Mouse (Mus musculus) liver, adult 2 months (tissue): ENCODE measurements around the gene Dmac2. TPM values are rescaled to one million over a fixed set of nuclear protein-coding genes. Genes with fewer than 3 reads are reported as not detected.
"Not testable (repeated sequence)": the region's sequence is repeated elsewhere in the genome, so short reads cannot be mapped to it uniquely, and the experiment has no call there.

Experiments used
- DNase-seq: peaks from one replicate; pipeline ENCODE4 v3.0.0-alpha.2; 2011; ENCODE audit warnings: low read depth, low spot score; ENCODE audit errors: extremely low read depth
- H3K27ac ChIP-seq: fragments of 200-500 bp; replicated peaks from 2 replicates; pipeline ENCODE4 v1.5.1; 2012; ENCODE audit warnings: low read depth, mild to moderate bottlenecking, control low read depth, inconsistent platforms, low read length; ENCODE audit not compliant: insufficient read depth
- H3K27me3 ChIP-seq: fragments of 200-500 bp; 2 replicates; pipeline ENCODE4 v1.6.1; 2012; ENCODE audit warnings: mild to moderate bottlenecking, moderate library complexity, low read length, inconsistent platforms; ENCODE audit not compliant: control insufficient read depth, insufficient read depth
- H3K36me3 ChIP-seq: fragments of 200-500 bp; 2 replicates; pipeline ENCODE4 v1.6.1; 2012; ENCODE audit warnings: low read length, inconsistent platforms; ENCODE audit not compliant: control insufficient read depth, insufficient read depth
- H3K4me1 ChIP-seq: fragments of 200-500 bp; 2 replicates; pipeline ENCODE4 v1.6.1; 2011; ENCODE audit warnings: low read length; ENCODE audit not compliant: control insufficient read depth, insufficient read depth
- H3K4me3 ChIP-seq: fragments of 200-500 bp; 2 replicates; pipeline ENCODE4 v1.5.1; 2011; ENCODE audit warnings: low read depth, mild to moderate bottlenecking, control low read depth, low read length, moderate library complexity; ENCODE audit not compliant: insufficient read depth
- H3K79me2 ChIP-seq: fragments of 200-500 bp; 2 replicates; pipeline ENCODE4 v1.6.1; 2012; ENCODE audit warnings: inconsistent platforms, mild to moderate bottlenecking, low read length, moderate library complexity; ENCODE audit not compliant: control insufficient read depth, insufficient read depth
- H3K9ac ChIP-seq: fragments of 200-500 bp; 2 replicates; pipeline ENCODE4 v1.6.1; 2012; ENCODE audit warnings: low read depth, mild to moderate bottlenecking, control low read depth, inconsistent platforms, low read length
- CTCF ChIP-seq: fragments of 200-500 bp; IDR thresholded peaks from 2 replicates; pipeline ENCODE4 v1.5.1; 2011; ENCODE audit warnings: low read depth, low read length, control low read depth
- POLR2A ChIP-seq: fragments of 200-500 bp; IDR thresholded peaks from 2 replicates; pipeline ENCODE4 v1.6.1; 2011; ENCODE audit warnings: low read length, control low read depth; ENCODE audit not compliant: insufficient read depth; ENCODE audit errors: extremely low read depth
- WGBS: fragments of 180-500 bp; shearing (Covaris S2); methylation state at CpG from one replicate; pipeline ENCODE4 v1.1.7; 2018; 5-methylcytosine and 5-hydroxymethylcytosine counted together
- polyA plus RNA-seq: library from polyadenylated mRNA; depleted of rRNA; stranded (reverse); fragments of >200 nt; gene quantifications from 2 replicates; pipeline ENCODE4 v1.2.3, GENCODE M21; 2012; rRNA removed
- total RNA-seq: library from RNA; depleted of rRNA; stranded (reverse); fragments of >200 nt; gene quantifications from 2 replicates; pipeline ENCODE4 v1.2.3, GENCODE M21; 2014; rRNA removed

Dmac2 gene
- total RNA-seq (36.0 and 40.7 TPM in 2 replicates), polyA plus RNA-seq (62.3 and 64.0 TPM in 2 replicates)

DNA sequence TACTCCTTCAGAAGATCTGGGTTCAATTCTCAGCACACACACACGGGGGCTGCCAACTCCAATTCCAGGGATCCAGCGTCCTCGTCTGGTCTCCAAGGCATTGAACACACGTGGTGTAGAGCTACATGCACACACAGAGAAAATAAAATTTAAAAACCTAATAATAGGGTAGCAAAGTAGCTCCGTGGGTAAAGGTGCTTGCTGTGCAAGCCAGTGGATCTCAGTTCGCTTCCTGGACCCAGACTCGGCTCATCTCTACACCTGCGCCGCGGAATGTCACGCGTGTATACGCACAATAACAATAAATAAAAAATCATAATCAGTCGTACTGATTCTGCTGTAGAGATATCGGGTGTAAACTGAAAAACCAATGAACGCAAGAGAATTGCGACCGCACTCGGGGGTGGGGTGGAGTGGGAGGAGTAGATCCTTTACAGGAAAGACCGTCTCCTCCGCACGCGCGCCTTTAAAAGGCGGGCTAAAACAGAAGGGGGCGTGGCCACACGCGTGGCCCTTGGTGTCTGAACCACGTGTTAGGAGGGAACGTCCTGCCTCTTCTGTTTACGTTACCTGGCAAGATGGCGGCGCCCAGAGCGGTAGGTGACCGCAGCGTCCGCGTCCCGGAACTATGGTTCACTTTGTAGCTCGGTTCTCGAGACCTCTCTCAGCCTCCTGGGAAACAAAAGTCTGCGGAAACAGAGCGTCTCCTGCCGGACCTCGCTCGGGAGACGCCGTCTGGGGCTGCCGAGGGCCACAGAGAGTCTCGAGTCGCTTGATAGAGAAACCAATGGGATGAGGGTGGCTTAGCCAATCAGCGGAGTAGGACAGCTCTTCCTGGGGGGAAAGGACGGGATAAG, at the start of gene Dmac2:
TSS of gene Dmac2 (plus strand) at position 550 of the 857 bp plus-strand sequence.
- WGBS, result 3% methylated on average over 53 of the region's 53 CpGs
- peak; percentile 87 for DNase-seq
- TF ChIP-seq CTCF (no peak), POLR2A (0 out of 2 replicates have a peak, but pooled peaks have one; percentile 26)
- H3K27me3 ChIP-seq, result no peaks in the 10 kb centered on the region
- peak within 1 kb of the TSS; percentile 73 for H3K9ac ChIP-seq
- H3K79me2 ChIP-seq, result no peaks in the 10 kb centered on the region
- peak within 1 kb of the TSS; percentile 88 for H3K27ac ChIP-seq
- peaks cover 4% of the 10 kb centered on the region for H3K36me3 ChIP-seq
- peak within 1 kb of the TSS; percentile 87 for H3K4me3 ChIP-seq
- peaks cover 5% of the 10 kb centered on the region; the same call in 1 of the 2 replicates for H3K4me1 ChIP-seq

DNA sequence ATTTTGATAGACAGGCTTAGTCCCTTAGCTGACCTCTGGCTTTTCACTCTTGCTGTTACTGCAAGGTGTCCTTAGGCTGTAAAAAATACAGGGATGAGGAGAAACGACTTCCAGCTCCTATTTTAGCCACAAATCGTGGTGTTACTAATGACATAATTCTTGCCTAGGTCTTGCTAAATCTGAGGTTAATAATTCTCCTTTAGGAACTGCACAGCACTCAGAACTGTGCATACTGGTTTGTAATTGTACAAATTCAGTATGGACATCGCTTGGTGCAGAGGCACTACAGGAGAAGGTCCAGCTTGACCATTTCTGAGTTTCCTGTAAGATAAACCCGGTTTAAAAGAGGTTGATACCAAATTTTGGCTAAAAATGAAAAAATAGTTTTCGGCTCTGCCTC, 45.4 kb upstream of the Dmac2 start:
- H3K27ac ChIP-seq, H3K4me1 ChIP-seq, H3K4me3 ChIP-seq, H3K36me3 ChIP-seq, H3K79me2 ChIP-seq, H3K9ac ChIP-seq, H3K27me3 ChIP-seq: not testable (repeated sequence)
- 44% methylated on average over 5 of the region's 5 CpGs for WGBS
- peak; percentile 51 for DNase-seq

- DNase-seq, result peak; percentile 74
- Histone ChIP-seq H3K27ac (no peak overlapping the region), H3K4me1 (peaks cover 4% of the 10 kb centered on the region; the same call in 1 of the 2 replicates), H3K9ac (no peak overlapping the region), H3K4me3 (no peak overlapping the region), H3K27me3 (no peaks in the 10 kb centered on the region), H3K36me3 (no peaks in the 10 kb centered on the region), H3K79me2 (no peaks in the 10 kb centered on the region)
- 66% methylated on average over 5 of the region's 5 CpGs for WGBS
- TF ChIP-seq POLR2A, result no peak
Measured at GRCm38 (mm10) chr7:25575105-25575504, 44.1 kb upstream of the Dmac2 start.

DNA sequence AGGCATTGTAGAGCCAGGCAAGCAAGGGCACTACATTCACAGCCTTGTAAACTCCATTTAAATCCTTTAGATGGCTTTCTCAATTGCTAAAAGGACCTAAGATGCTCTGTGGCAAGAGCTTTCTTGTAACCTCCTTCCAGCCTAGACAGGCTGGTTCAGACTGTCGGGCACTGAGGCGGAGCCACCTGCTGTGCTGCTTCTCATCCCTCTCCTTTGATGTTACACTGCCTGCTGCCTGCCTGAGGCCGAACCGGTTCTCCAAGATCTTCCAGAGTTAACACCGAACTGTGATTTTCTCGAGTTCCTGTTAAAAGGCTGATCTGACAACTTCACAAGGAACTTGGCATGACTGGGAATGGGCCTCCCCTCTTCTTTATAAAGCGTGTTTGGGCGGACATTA, 43.3 kb upstream of the Dmac2 start:
- TF ChIP-seq POLR2A (no peak), CTCF (no peak)
- Histone ChIP-seq H3K27me3 (no peaks in the 10 kb centered on the region), H3K9ac (no peak overlapping the region), H3K4me3 (no peak overlapping the region), H3K4me1 (peaks cover 4% of the 10 kb centered on the region; the same call in 1 of the 2 replicates), H3K36me3 (no peaks in the 10 kb centered on the region), H3K79me2 (no peaks in the 10 kb centered on the region), H3K27ac (no peak overlapping the region)
- WGBS, result 57% methylated on average over 8 of the region's 8 CpGs
- no peak for DNase-seq

DNA sequence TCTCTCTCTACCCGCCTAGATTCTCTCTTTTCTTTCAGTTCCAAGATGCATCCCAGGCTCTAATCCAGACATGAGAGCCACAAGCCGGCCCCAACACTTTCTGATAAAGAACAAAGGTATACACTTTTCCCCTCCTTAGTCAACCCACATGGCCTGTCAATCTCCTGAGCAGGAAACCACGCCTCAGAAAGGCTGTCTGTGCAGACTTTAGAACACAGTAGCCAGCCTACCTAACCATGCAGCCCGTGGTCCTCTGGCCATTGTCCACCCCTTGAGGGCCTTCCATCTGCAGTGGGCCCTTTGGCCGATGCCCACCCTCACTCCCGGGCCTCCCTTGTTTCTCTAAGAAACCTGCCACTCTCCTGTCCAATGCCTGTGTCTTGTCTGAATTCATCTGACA, 42.9 kb upstream of the Dmac2 start:
- not testable (repeated sequence) for H3K27ac ChIP-seq, H3K36me3 ChIP-seq, H3K4me3 ChIP-seq, H3K27me3 ChIP-seq, H3K4me1 ChIP-seq, H3K79me2 ChIP-seq, H3K9ac ChIP-seq, DNase-seq
- WGBS, result 68% methylated on average over 6 of the region's 6 CpGs

DNA sequence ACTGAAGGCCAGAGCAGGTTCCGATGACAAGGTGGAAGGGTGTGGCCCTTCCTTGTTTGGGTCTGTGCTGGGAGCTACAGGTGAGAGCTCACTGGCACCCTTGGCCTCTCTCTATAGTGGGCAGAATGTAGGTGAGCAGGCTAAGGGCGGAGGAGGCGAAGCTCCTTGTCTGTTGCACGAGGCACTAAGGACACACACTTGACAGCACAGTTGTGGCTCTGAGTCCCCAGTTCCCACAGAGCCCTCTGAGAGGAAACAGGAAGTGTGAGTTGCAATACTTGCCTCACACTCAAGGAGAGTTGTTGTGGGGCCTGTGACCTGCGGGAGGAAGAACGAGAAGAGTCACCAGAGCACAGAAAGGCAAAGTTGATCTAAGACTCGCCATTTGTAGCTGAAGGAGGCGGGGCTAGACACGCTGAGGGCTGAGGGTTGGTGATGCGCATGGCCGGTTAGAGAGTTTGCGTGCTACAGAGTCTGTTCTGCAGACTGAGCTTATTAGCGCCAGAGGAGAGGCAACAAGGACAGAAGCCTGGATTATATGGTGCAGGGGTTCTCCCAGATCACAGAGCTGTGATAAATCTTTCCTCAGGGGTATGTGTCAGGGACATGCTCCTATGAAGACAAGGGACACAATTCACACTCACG, 42.3 kb upstream of the Dmac2 start:
- H3K27me3 ChIP-seq, H3K4me3 ChIP-seq, DNase-seq, H3K4me1 ChIP-seq, H3K79me2 ChIP-seq, H3K9ac ChIP-seq, H3K27ac ChIP-seq, H3K36me3 ChIP-seq: not testable (repeated sequence)
- WGBS, result 81% methylated on average over 14 of the region's 14 CpGs
